11 mouse cellular contexts compared by ENCODE assay signal in genomic region chr9:87135765-87136558, GRCm38 (mm10). TPM values are rescaled to one million over a fixed set of nuclear protein-coding genes. Genes with fewer than 3 reads are reported as not detected.
A peak's percentile ranks its signal among the peaks of the same experiment; 100 is the strongest.
DNase-seq lines count a peak whose midpoint lies in the region; ATAC-seq and TF ChIP-seq lines count a peak whose summit lies in the region.
"Had no signal": no experiment of that assay in that cellular context is flagged by ENCODE, and none has a peak within 500 bp of the region (broad histone marks: within the 10 kb centered on the region; RNA-seq: fewer than 3 reads in every experiment).

No protein-coding gene starts in this region.

- no peak for TF ChIP-seq CTCF in kidney, adult 2 months (conservative IDR thresholded peaks at IDR 0.05; ENCODE audit: insufficient read depth, insufficient read length, low read depth, low read length)

- H3K27ac ChIP-seq in kidney, adult 2 months (ENCODE audit: insufficient read depth, low read depth, low read length), result no peak overlapping the region

- intact Hi-C loops in gastrocnemius, postnatal 36 days (cut with DNase I), result no loop called here

- no peak for TF ChIP-seq POLR2A in kidney, adult 2 months (IDR thresholded peaks at IDR 0.05; ENCODE audit: low read depth, low read length)

- DNase-seq in kidney, adult 2 months, result peak; percentile 13
- no peak for DNase-seq in kidney, adult 8-10 months
- peak; percentile 32 for DNase-seq in NIH3T3 (ENCODE audit: low read depth)
- peak; percentile 76 for DNase-seq in brain, adult 2 months (ENCODE audit: low read depth, low spot score)
- DNase-seq in heart, postnatal 4 days, result peak; percentile 16
- no peak for DNase-seq in gastrocnemius, postnatal 36 days
- DNase-seq: liver, postnatal 0 days had no signal

- H3K4me3 ChIP-seq in kidney, adult 2 months (ENCODE audit: insufficient read depth, low read depth, low read length), result no peak overlapping the region

- H3K36me3 ChIP-seq in kidney, adult 2 months (ENCODE audit: control insufficient read depth, insufficient read depth, low read length), result no peaks in the 10 kb centered on the region

- H3K4me1 ChIP-seq in kidney, adult 2 months (ENCODE audit: control insufficient read depth, insufficient read depth, low read length), result no peaks in the 10 kb centered on the region

- 58% methylated on average over 14 of the region's 14 CpGs for WGBS in kidney, adult 2 months

- no peak for ATAC-seq in activated CD4-positive, CD25-positive, alpha-beta regulatory T cell, adult 4 months
- ATAC-seq: liver, postnatal 0 days had no signal

- H3K27me3 ChIP-seq in kidney, adult 2 months (replicated peaks; ENCODE audit: control insufficient read depth, insufficient read depth, low read length), result no peaks in the 10 kb centered on the region

RNA-seq across cellular contexts. Expression of gene Mrap2, which starts 8.1 kb away (rescaled TPM):
- 0.10 and 0.28 TPM in 2 replicates for polyA plus RNA-seq in kidney, adult 2 months (2012; rRNA removed)
- 1 to 10 TPM; 1.3 TPM for total RNA-seq in heart, postnatal 4 days (2021)
- under 1 TPM in 1 of 2 experiments, not detected in 1; 0.28 TPM for polyA plus RNA-seq in activated CD4-positive, CD25-positive, alpha-beta regulatory T cell, adult 4 months (2017; shearing (Covaris generic))
- under 1 TPM in 1 of 2 experiments, not detected in 1; 0.20 TPM for total RNA-seq in gastrocnemius, postnatal 36 days (2021)
- total RNA-seq: MEL had no signal
- polyA plus RNA-seq: heart, postnatal 0 days; liver, postnatal 0 days; neural tube, embryonic 11.5 days had no signal

Comparison
In these comparisons a context has a peak if more than half of its experiments do, and no peak if none do; other contexts are left out.
1. DNase-seq: peak in kidney, adult 2 months (single experiment), NIH3T3 (single experiment), brain, adult 2 months (single experiment) and heart, postnatal 4 days (single experiment); none in kidney, adult 8-10 months (0 of 2) and gastrocnemius, postnatal 36 days (0 of 2).